Mouse (Mus musculus) central nervous system, embryonic 11.5 days (tissue): Measurements from ENCODE around the gene Wnk2. TPM values are rescaled to one million over a fixed set of nuclear protein-coding genes. Genes with fewer than 3 reads are reported as not detected.

ENCODE experiments used
- polyA plus RNA-seq: library from polyadenylated mRNA; depleted of rRNA; stranded (reverse); fragments of >200 nt; gene quantifications from 2 replicates; pipeline ENCODE4 v1.2.3, GENCODE M21; 2012; rRNA removed

The Wnk2 gene
- polyA plus RNA-seq = 19.8 and 23.7 TPM in 2 replicates

GRCm38 (mm10) chr13:49147858-49148226, at the start of gene Wnk2:
TSS of gene Wnk2 (minus strand) at chr13:49148014.

GRCm38 (mm10) chr13:49187288-49188218, 39.7 kb upstream of the Wnk2 start, which contains the start of gene Ninj1:
TSS of gene Ninj1 (plus strand) at chr13:49187485.

Other genes starting within 250 kb of the Wnk2 start
- gene Fam120a, start 180.0 kb downstream of the Wnk2 start, polyA plus RNA-seq = 49.3 and 70.3 TPM in 2 replicates
- gene Ninj1, start 39.5 kb upstream of the Wnk2 start, polyA plus RNA-seq = 26.9 and 29.9 TPM in 2 replicates
- gene Card19, start 68.0 kb upstream of the Wnk2 start, polyA plus RNA-seq = 13.6 and 22.5 TPM in 2 replicates
- gene Susd3, start 100.7 kb upstream of the Wnk2 start, polyA plus RNA-seq = 0.35 and 0.87 TPM in 2 replicates
- 3.3 and 3.5 TPM in 2 replicates for gene Fgd3, start 172.3 kb upstream of the Wnk2 start, polyA plus RNA-seq
- 32.5 and 34.7 TPM in 2 replicates for gene Bicd2, start 193.6 kb upstream of the Wnk2 start, polyA plus RNA-seq